Mouse (Mus musculus) gonadal fat pad, adult 2 months (tissue): Measurements from ENCODE around the gene Dusp1. TPM values are rescaled to one million over a fixed set of nuclear protein-coding genes. Genes with fewer than 3 reads are reported as not detected.

Source experiments
- DNase-seq: peaks from one replicate; pipeline ENCODE4 v3.0.0-alpha.2; 2012; ENCODE audit warnings: low read depth
- polyA plus RNA-seq: library from polyadenylated mRNA; depleted of rRNA; stranded (reverse); fragments of >200 nt; gene quantifications from 2 replicates; pipeline ENCODE4 v1.2.3, GENCODE M21; 2012; rRNA removed

Dusp1 gene
- polyA plus RNA-seq, 1 experiment = 85.9 TPM

DNA sequence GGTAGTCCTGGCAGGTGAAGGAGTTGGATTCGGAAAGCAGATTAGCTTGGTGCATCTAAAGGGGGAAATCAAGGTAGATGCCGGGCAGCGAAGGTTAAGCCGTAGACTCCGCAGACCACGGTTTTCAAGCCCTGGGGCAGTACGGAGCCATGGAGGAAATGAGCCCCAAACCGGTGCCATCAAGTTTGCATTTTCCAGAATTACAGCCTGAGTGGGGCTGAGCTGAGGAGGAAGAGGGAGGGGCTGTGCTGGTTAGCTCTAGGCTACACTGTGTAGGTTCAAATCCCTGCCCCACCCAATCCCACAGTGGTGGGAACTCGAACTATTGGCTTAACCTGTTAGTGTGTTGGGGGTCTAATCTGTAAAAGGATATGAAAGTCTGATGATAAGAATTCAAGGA is 97.4 kb downstream of the Dusp1 start:
- no peak for DNase-seq

DNA sequence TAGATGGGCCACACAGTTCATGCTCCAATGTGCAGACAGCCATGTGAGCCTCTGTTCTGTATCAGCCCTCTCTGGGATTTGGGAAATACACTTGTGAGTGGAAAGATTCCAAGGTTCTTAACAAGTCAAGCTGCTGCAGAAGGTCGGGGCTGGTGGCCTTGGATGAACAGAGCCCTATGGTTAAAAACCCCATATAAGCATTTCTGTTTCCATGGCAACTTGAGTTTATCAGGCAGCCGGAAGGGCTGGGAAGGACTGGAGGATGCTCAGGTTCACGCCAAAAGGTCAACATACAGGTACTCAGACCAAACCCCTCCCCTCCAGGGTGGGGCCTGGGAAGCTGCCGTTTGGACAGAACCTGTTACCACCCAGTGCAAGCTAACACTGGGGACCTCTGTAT is 97.9 kb downstream of the Dusp1 start:
- no peak for DNase-seq

DNA sequence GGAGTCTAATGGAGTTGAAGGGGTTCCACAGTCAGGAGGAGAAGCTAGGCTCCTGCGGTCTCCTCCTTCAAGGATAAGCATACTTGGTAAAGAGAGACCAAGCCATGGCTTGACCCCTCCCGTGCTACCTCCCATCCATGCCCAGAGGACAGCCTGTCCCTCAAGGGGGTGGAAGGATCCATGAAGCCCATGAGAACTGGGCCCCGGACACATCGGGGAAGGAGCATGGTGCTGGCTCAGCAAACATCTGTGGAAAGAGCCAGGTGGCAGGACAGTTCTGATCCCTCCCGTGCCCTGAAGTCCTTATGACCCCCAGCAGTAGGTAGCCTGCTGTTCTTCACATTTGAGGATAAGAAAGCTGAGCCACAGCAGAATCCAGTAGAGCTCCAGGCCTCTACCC is 98.5 kb downstream of the Dusp1 start:
- no peak for DNase-seq

DNA sequence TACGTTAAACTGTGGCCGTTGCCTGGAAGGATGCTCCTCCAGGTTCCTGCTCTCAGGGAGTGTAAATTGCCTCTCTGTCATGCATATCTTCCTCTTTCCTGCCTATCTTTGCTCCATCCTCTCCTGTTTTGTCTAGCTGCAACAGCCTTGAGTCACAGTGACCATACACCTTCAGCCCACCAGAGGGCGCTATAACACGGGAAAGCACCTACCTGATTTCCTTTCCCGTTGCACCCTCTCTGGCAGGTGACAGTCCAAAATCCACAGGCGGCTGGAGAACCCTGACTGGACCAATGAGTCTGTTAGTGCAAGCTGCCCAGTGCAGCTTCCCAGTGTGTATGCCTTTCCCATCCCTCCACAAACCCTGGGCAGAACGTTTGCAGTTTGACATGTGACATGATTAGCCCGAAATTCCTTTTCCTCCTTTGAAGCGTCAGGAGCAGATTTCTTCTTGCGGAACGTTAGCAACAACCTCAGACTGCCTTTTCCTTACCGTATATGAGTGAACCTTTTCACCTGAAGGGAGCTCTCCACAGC is 99.2 kb downstream of the Dusp1 start:
- no peak for DNase-seq

DNA sequence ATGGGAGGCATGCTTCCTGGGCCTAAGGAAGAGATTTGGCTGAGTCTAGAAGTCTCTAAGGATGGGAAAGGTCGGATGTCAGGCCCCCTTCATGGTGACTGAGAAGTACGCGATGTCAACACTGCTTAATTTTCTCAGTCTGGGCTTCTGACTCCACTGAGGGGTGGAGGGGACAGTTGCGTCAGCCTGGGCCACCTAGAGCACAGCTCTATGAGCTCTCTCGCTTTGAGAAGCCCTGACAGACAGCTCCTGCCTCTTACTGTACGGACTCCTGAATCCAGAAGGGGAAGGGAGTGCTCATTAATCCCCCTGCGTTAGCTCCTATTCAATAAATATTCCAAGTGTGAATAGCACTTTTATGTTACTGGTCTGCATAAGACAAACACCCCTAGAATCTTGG is 103.9 kb downstream of the Dusp1 start:
- no peak for DNase-seq

DNA sequence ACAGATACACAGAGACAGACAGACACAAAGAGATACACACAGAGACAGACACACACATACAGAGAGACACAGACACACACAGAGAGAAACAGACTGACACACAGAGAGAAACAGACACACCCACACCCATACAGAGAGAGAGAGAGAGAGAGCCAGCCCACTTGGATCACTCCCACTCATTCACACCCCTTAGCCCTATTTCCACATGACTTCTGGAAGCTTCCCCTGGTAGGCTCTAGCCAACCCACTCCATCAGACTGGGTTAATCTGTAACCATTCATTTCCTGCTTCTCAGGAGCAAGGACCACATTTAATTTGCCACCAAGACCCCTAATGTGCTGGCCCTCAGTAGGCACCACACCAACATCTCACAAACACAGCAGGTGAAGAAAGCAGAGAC is 104.4 kb downstream of the Dusp1 start:
- DNase-seq = no peak

Other genes with a start within 250 kb of the Dusp1 start
- 7.2 and 13.0 TPM in 2 replicates for gene Neurl1b, start 147.3 kb downstream of the Dusp1 start, polyA plus RNA-seq
- 298 and 337 TPM in 2 replicates for gene Ergic1, start 639 bp downstream of the Dusp1 start, polyA plus RNA-seq
- gene Atp6v0e, start 101.1 kb upstream of the Dusp1 start, polyA plus RNA-seq = 451 and 590 TPM in 2 replicates
- gene Crebrf, start 153.5 kb upstream of the Dusp1 start, polyA plus RNA-seq = 9.6 and 10.9 TPM in 2 replicates
- gene Bnip1, start 218.9 kb upstream of the Dusp1 start, polyA plus RNA-seq = 20.6 and 24.3 TPM in 2 replicates